In genomic region chrX:169062555-169062954, GRCm38 (mm10) we compare ENCODE assay signal across 21 mouse cellular contexts.
"Had no signal": no experiment of that assay in that cellular context is flagged by ENCODE, and none has a peak within 500 bp of the region (broad histone marks: within the 10 kb centered on the region; RNA-seq: fewer than 3 reads in every experiment).

No protein-coding gene starts in this region.

- H3K4me3 ChIP-seq: lung, embryonic 15.5 days; midbrain, embryonic 10.5 days; midbrain, embryonic 12.5 days; myocyte; neural tube, embryonic 13.5 days; neural tube, embryonic 15.5 days had no signal

- DNase-seq: liver, postnatal 0 days; lung, adult 2 months; lung, postnatal 14 days; lung, postnatal 36 days; midbrain, embryonic 14.5 days; retina, postnatal 1 day; right cerebral cortex, adult 18-20 months; right cerebral cortex, postnatal 25 days; right cerebral cortex, postnatal 4 days; spleen, adult 18-20 months; thymus, postnatal 14 days; thymus, postnatal 36 days had no signal

- ATAC-seq: liver, postnatal 0 days; lung, postnatal 0 days; midbrain, embryonic 16.5 days had no signal

- H3K36me3 ChIP-seq: lung, embryonic 15.5 days; midbrain, embryonic 10.5 days; midbrain, embryonic 12.5 days; neural tube, embryonic 13.5 days; neural tube, embryonic 15.5 days had no signal

- H3K9ac ChIP-seq: liver, postnatal 0 days; lung, embryonic 15.5 days; midbrain, embryonic 12.5 days; neural tube, embryonic 13.5 days; neural tube, embryonic 15.5 days had no signal

- H3K27ac ChIP-seq: lung, embryonic 15.5 days; macrophage; midbrain, embryonic 10.5 days; midbrain, embryonic 12.5 days; neural tube, embryonic 13.5 days; neural tube, embryonic 15.5 days had no signal

- H3K4me1 ChIP-seq: lung, embryonic 15.5 days; midbrain, embryonic 10.5 days; midbrain, embryonic 12.5 days; neural tube, embryonic 13.5 days; neural tube, embryonic 15.5 days had no signal

- H3K9me3 ChIP-seq: lung, embryonic 15.5 days; midbrain, embryonic 10.5 days; midbrain, embryonic 12.5 days; neural tube, embryonic 13.5 days; neural tube, embryonic 15.5 days had no signal

- H3K4me2 ChIP-seq: lung, embryonic 15.5 days; midbrain, embryonic 12.5 days; neural tube, embryonic 13.5 days; neural tube, embryonic 15.5 days had no signal
